Mouse (Mus musculus) limb, embryonic 13.5 days (tissue): Measurements from ENCODE around the gene Rnf4. TPM values are rescaled to one million over a fixed set of nuclear protein-coding genes. Genes with fewer than 3 reads are reported as not detected.

Experiments used
- ATAC-seq: fragments of 200-750 bp; cut with Nextera tagmentation; 2 replicates; pipeline ENCODE4 v1.8.0; 2017; ENCODE audit warnings: low read depth, moderate number of reproducible peaks, moderate TSS enrichment; ENCODE audit not compliant: low FRiP score
- H3K27ac ChIP-seq: fragments of 300-500 bp; sonication (generic); 2 replicates; pipeline ENCODE4 v1.5.1; 2015; ENCODE audit warnings: inconsistent platforms, mild to moderate bottlenecking, moderate library complexity
- H3K27me3 ChIP-seq: fragments of 300-500 bp; sonication (generic); 2 replicates; pipeline ENCODE4 v1.6.1; 2015; ENCODE audit warnings: mild to moderate bottlenecking, inconsistent platforms
- H3K36me3 ChIP-seq: fragments of 300-500 bp; sonication (generic); 2 replicates; pipeline ENCODE4 v1.6.1; 2015; ENCODE audit warnings: inconsistent platforms, mild to moderate bottlenecking, moderate library complexity
- H3K4me1 ChIP-seq: fragments of 300-500 bp; sonication (generic); 2 replicates; pipeline ENCODE4 v1.6.1; 2015; ENCODE audit warnings: inconsistent platforms
- H3K4me2 ChIP-seq: fragments of 300-500 bp; sonication (generic); replicated peaks from 2 replicates; pipeline ENCODE4 v1.6.1; 2015; ENCODE audit warnings: inconsistent platforms, mild to moderate bottlenecking, moderate library complexity
- H3K4me3 ChIP-seq: fragments of 300-500 bp; sonication (generic); 2 replicates; pipeline ENCODE4 v1.5.1; 2015; ENCODE audit warnings: moderate library complexity, mild to moderate bottlenecking, inconsistent platforms
- H3K9ac ChIP-seq: fragments of 300-500 bp; sonication (generic); 2 replicates; pipeline ENCODE4 v1.6.1; 2015; ENCODE audit warnings: mild to moderate bottlenecking, inconsistent platforms
- H3K9me3 ChIP-seq: fragments of 300-500 bp; sonication (generic); 2 replicates; pipeline ENCODE4 v1.6.1; 2016; ENCODE audit warnings: inconsistent platforms
- WGBS: fragments of 180-500 bp; shearing (Covaris S2); methylation state at CpG from one replicate; pipeline ENCODE4 v1.1.7; 2015; 5-methylcytosine and 5-hydroxymethylcytosine counted together
- polyA plus RNA-seq: library from polyadenylated mRNA; unstranded; fragments of >200 nt; fragmentation: Nextera tagmentation; extraction: Ambion mirVana; gene quantifications from 2 replicates; pipeline ENCODE4 v1.2.1, GENCODE M21; 2015

The Rnf4 gene
- polyA plus RNA-seq, result 172 and 174 TPM in 2 replicates

DNA sequence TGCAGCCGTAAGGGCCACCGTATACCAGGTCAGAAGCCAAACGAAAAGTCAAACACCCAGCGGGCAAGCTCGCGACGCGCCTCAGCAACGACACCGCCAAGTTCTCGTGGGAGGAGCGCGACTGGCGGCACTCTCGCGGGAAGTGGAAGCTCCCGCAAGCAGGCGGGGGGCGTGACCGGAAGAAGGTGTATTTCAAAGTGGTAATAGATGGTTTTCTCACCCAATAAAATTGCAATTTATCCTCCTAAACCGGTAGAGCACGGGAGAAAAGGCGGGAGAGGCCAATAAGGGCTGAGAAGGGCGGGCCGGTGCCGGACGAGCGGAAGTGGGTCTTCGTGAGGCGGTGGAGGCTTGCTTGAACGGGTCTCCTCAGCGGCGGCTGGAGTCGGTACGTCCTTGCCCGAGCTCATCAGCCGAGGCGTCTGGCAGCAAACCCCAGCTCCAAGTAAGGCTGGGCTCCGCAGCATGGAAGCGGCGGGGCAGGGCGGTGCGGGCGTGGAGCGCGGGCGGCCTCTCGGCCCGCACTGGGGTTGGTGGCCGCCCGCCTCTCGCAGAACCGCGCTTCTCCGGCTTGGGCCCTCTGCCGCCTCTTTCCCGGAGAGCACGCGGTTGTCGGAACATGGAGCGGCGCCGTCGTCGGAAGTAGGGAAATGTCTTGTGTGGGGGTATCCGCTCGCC lies at the start of gene Rnf4:
Gene Rnf4 (plus strand): TSS at position 193 of the 678 bp plus-strand sequence.
- peak within 1 kb of the TSS; percentile 96 for H3K27ac ChIP-seq
- H3K4me3 ChIP-seq, result peak within 1 kb of the TSS; percentile 97
- peak; percentile 98 for ATAC-seq
- H3K9me3 ChIP-seq, result no peaks in the 10 kb centered on the region
- under 1% methylated on average over 67 of the region's 67 CpGs for WGBS
- peak within 1 kb of the TSS; percentile 84 for H3K4me2 ChIP-seq
- H3K27me3 ChIP-seq, result no peaks in the 10 kb centered on the region
- H3K9ac ChIP-seq, result peak within 1 kb of the TSS; percentile 99
- H3K4me1 ChIP-seq, result peaks cover 17% of the 10 kb centered on the region
- 0 out of 2 replicates have a peak, but pooled peaks cover 4% of the 10 kb centered on the region for H3K36me3 ChIP-seq

- Histone ChIP-seq H3K27me3 (peaks cover 83% of the 10 kb centered on the region), H3K36me3 (no peaks in the 10 kb centered on the region), H3K4me1 (peaks cover 24% of the 10 kb centered on the region), H3K9me3 (no peaks in the 10 kb centered on the region), H3K4me3 (peak overlapping the region; percentile 66), H3K4me2 (peak overlapping the region; percentile 97), H3K27ac (no peak overlapping the region), H3K9ac (no peak overlapping the region)
- 2% methylated on average over 11 of the region's 11 CpGs for WGBS
- ATAC-seq, result no peak
Measured at GRCm38 (mm10) chr5:34286516-34286915, 49.6 kb upstream of the Rnf4 start.

DNA sequence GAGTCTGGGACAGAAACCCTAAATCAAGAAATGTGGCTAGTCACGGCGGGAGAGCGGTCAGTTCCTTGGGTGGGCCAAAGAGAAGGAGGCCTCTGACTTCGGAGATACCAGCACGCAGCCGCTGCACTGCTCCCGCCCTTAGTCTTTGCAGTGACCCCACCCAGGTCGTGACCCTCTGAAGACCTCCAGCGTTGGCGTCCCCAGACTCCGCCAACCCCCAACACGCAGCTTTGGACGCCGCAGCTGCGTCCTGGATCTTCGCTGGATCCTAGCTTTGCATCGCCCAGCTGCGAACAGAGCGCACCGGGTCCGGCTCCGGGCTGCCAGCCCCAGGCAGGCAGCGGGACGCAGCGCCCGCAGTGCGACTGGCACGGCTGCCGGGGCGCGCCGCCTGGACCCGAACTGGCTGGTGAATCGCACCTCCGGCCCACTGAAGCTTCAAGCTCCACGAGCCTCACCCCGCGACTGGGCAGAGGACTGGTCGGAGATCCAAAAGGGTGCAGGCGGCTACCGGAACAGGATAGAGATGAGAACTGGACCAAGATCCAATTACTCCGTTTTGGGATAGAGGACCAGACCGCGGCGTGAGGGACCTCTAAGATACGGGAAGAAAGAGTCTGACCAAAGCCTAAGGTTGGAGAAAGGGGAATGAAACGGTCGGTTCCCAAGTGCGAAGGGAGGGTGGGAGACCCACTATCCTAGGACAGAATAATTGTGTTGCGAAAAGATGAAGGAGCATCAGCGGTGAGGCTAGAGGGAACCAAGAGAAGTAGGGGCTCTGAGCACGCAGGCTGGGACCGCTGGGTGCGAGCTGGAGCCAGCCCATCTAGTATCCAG lies 48.9 kb upstream of the Rnf4 start:
- WGBS, result under 1% methylated on average over 54 of the region's 54 CpGs
- Histone ChIP-seq H3K27ac (no peak overlapping the region), H3K36me3 (no peaks in the 10 kb centered on the region), H3K27me3 (peaks cover 88% of the 10 kb centered on the region), H3K9me3 (no peaks in the 10 kb centered on the region), H3K4me2 (peak overlapping the region; percentile 97), H3K4me3 (peak overlapping the region; percentile 66), H3K4me1 (peaks cover 24% of the 10 kb centered on the region), H3K9ac (0 out of 2 replicates have a peak overlapping the region, but pooled peaks have one; percentile 43)
- no peak for ATAC-seq

GRCm38 (mm10) chr5:34287838-34288145 lies 48.3 kb upstream of the Rnf4 start:
- no peak for ATAC-seq
- 2% methylated on average over 18 of the region's 18 CpGs for WGBS
- H3K4me1 ChIP-seq, result peaks cover 24% of the 10 kb centered on the region
- peak overlapping the region; percentile 66 for H3K4me3 ChIP-seq
- no peaks in the 10 kb centered on the region for H3K36me3 ChIP-seq
- peak overlapping the region; percentile 97 for H3K4me2 ChIP-seq
- peak overlapping the region; percentile 65 for H3K9ac ChIP-seq
- H3K27me3 ChIP-seq, result peaks cover 89% of the 10 kb centered on the region
- H3K27ac ChIP-seq, result no peak overlapping the region
- no peaks in the 10 kb centered on the region for H3K9me3 ChIP-seq

- under 1% methylated on average over 52 of the region's 83 CpGs for WGBS
- Histone ChIP-seq H3K9ac (peak within 1 kb of the TSS; percentile 65), H3K4me1 (peaks cover 20% of the 10 kb centered on the region), H3K27ac (no peak within 1 kb of the TSS), H3K27me3 (peaks cover 84% of the 10 kb centered on the region), H3K4me3 (peak within 1 kb of the TSS; percentile 66), H3K9me3 (no peaks in the 10 kb centered on the region), H3K36me3 (no peaks in the 10 kb centered on the region), H3K4me2 (peak within 1 kb of the TSS; percentile 97)
- peak; percentile 97 for ATAC-seq
Measured at GRCm38 (mm10) chr5:34288154-34288716, 47.9 kb upstream of the Rnf4 start, which contains the start of the genes Zfyve28 and Cfap99. Zfyve28 (minus strand) TSS chr5:34288449. Cfap99 (plus strand) TSS chr5:34288600.

GRCm38 (mm10) chr5:34289286-34289685 lies 46.8 kb upstream of the Rnf4 start:
- WGBS, result 62% methylated on average over 2 of the region's 2 CpGs

DNA sequence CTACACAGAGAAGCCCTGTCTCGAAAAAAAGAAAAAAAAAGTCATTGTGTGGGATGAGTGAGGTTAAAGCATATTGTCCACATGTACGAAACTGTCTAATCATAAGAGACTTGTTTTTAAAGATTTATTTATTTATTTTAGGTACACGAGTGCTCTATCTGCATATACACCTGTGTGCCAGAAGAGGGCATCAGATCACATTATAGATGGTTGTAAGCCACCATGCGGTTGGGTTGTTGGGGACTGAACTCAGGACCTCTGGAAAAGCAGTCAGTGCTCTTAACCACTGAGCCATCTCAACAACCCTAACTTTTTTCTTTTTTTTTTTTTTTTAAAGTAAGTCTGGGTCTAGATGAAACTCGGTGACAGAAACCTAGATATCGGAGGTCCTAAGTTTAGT lies 42.7 kb upstream of the Rnf4 start:
- Histone ChIP-seq H3K27ac (no peak overlapping the region), H3K4me3 (no peak overlapping the region), H3K9me3 (no peaks in the 10 kb centered on the region), H3K9ac (no peak overlapping the region), H3K4me1 (no peaks in the 10 kb centered on the region), H3K4me2 (no peak overlapping the region), H3K27me3 (peaks cover 39% of the 10 kb centered on the region), H3K36me3 (no peaks in the 10 kb centered on the region)
- no peak for ATAC-seq
- whole genome bisulfite sequencing, result 75% methylated on average over 6 of the region's 6 CpGs

More at GRCm38 (mm10) chr5:34289286-34289685, 46.8 kb upstream of the Rnf4 start:
- H3K9me3 ChIP-seq, result no peaks in the 10 kb centered on the region
- no peak overlapping the region for H3K4me2 ChIP-seq
- H3K9ac ChIP-seq, result no peak overlapping the region
- H3K36me3 ChIP-seq, result no peaks in the 10 kb centered on the region
- no peak overlapping the region for H3K4me3 ChIP-seq
- no peak for ATAC-seq
- no peak overlapping the region for H3K27ac ChIP-seq
- H3K4me1 ChIP-seq, result peaks cover 19% of the 10 kb centered on the region
- peaks cover 74% of the 10 kb centered on the region for H3K27me3 ChIP-seq

GRCm38 (mm10) chr5:34294696-34295095 lies 41.4 kb upstream of the Rnf4 start:
- H3K4me2 ChIP-seq, result no peak overlapping the region
- no peak overlapping the region for H3K27ac ChIP-seq
- no peaks in the 10 kb centered on the region for H3K4me1 ChIP-seq
- H3K9ac ChIP-seq, result no peak overlapping the region
- peaks cover 32% of the 10 kb centered on the region for H3K27me3 ChIP-seq
- WGBS, result 54% methylated on average over 2 of the region's 2 CpGs
- H3K36me3 ChIP-seq, result no peaks in the 10 kb centered on the region
- H3K4me3 ChIP-seq, result no peak overlapping the region
- ATAC-seq, result no peak
- no peaks in the 10 kb centered on the region for H3K9me3 ChIP-seq

DNA sequence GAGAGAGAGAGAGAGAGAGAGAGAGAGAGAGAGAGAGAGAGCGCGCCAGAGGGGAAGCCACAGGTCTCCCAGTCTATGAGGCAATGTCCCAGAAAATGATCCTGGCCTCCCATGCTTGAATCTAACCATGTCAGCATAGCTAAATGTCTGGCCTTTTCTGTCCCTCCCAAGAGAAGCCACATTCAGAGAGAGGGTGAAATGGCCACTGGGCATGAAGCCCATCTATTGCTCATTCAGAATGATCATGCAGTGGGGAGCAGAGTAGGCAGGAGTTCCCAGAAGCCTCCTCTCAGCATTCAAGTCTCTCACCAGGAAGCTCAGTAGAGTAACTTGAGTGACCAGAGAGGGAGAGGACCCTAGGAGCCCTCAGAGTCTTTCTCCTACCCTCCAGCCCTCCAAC lies 40.9 kb upstream of the Rnf4 start:
- no peaks in the 10 kb centered on the region for H3K9me3 ChIP-seq
- no peak overlapping the region for H3K4me3 ChIP-seq
- 81% methylated on average over 2 of the region's 2 CpGs for WGBS
- no peak overlapping the region for H3K4me2 ChIP-seq
- no peaks in the 10 kb centered on the region for H3K4me1 ChIP-seq
- ATAC-seq, result no peak
- no peak overlapping the region for H3K9ac ChIP-seq
- H3K27me3 ChIP-seq, result peaks cover 27% of the 10 kb centered on the region
- H3K27ac ChIP-seq, result no peak overlapping the region
- H3K36me3 ChIP-seq, result no peaks in the 10 kb centered on the region

GRCm38 (mm10) chr5:34298061-34298460 lies 38.0 kb upstream of the Rnf4 start:
- 46% methylated on average over 4 of the region's 4 CpGs for WGBS
- no peak overlapping the region for H3K4me2 ChIP-seq

DNA sequence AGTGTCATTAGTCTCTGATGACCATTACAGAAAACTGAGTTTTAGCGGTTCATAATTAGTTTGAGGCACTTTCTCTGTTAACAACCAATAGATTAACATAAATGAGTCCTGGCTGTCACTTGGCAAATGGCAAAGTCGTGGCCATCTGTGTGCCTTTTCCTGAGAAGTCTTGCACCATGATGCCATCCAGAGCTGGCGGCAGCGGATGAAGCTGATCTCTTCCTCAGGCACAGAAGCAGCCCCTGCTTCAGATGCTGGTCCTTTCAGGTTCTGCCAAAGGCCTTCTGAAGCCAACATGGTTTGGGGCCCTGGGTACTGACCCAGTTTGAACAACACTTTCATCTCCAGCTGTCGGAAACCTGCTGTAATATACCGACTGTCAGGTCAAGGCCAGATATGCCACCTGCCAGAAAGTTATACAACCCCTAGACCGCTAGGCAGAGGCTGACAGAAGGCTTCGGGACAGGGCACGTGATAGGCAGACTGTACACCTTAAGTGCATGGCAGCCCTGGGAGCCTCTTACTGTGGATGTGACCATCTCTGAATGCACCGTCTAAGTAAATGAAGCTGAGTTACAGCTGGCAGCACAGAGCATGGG lies 37.1 kb upstream of the Rnf4 start:
- Histone ChIP-seq H3K27ac (no peak overlapping the region), H3K4me3 (no peak overlapping the region), H3K36me3 (no peaks in the 10 kb centered on the region), H3K27me3 (peaks cover 8% of the 10 kb centered on the region; the same call in 1 of the 2 replicates), H3K9ac (no peak overlapping the region), H3K4me1 (no peaks in the 10 kb centered on the region), H3K4me2 (no peak overlapping the region), H3K9me3 (no peaks in the 10 kb centered on the region)
- 78% methylated on average over 10 of the region's 10 CpGs for WGBS
- ATAC-seq, result no peak

More at GRCm38 (mm10) chr5:34298061-34298460, 38.0 kb upstream of the Rnf4 start:
- Histone ChIP-seq H3K27ac (no peak overlapping the region), H3K4me3 (no peak overlapping the region), H3K9ac (no peak overlapping the region), H3K27me3 (peaks cover 8% of the 10 kb centered on the region; the same call in 1 of the 2 replicates), H3K36me3 (no peaks in the 10 kb centered on the region), H3K4me1 (no peaks in the 10 kb centered on the region), H3K9me3 (no peaks in the 10 kb centered on the region)
- no peak for ATAC-seq
